Mouse (Mus musculus) myocyte (in vitro differentiated cells): Measurements from ENCODE around the gene Zpbp2.

Experiments used
- E2F4 ChIP-seq: IDR thresholded peaks from one replicate; pipeline ENCODE4 v1.6.1; 2011; ENCODE audit warnings: mild to moderate bottlenecking, control low read depth, moderate library complexity; ENCODE audit not compliant: insufficient read depth
- MYOD1 ChIP-seq, 3 experiments: IDR thresholded peaks; one replicate each; pipeline ENCODE4 v1.6.1; 2011; ENCODE audit warnings: control low read depth in 2 of 3, low read depth in 2 of 3, mild to moderate bottlenecking in 2 of 3, moderate library complexity in 1 of 3; ENCODE audit not compliant: insufficient read length in 2 of 3, control insufficient read depth in 1 of 3
- POLR2A ChIP-seq: IDR thresholded peaks from one replicate; pipeline ENCODE4 v1.6.1; 2011; ENCODE audit warnings: low read depth, mild to moderate bottlenecking, control low read depth, moderate library complexity; ENCODE audit not compliant: insufficient read length
- POLR2AphosphoS2 ChIP-seq: IDR thresholded peaks from one replicate; pipeline ENCODE4 v1.6.1; 2011; ENCODE audit warnings: low read depth, control low read depth; ENCODE audit not compliant: insufficient read length
- REST ChIP-seq: IDR thresholded peaks from one replicate; pipeline ENCODE4 v1.6.1; 2011; ENCODE audit warnings: mild to moderate bottlenecking, control low read depth, moderate library complexity; ENCODE audit not compliant: insufficient read depth, insufficient read length
- SRF ChIP-seq: IDR thresholded peaks from one replicate; pipeline ENCODE4 v1.6.1; 2011; ENCODE audit warnings: low read depth; ENCODE audit not compliant: control insufficient read depth, insufficient read length
- TCF12 ChIP-seq: IDR thresholded peaks from one replicate; pipeline ENCODE4 v1.6.1; 2011; ENCODE audit warnings: mild to moderate bottlenecking, control low read depth; ENCODE audit not compliant: poor library complexity, insufficient read depth, severe bottlenecking
- USF1 ChIP-seq: IDR thresholded peaks from one replicate; pipeline ENCODE4 v1.6.1; 2011; ENCODE audit warnings: low read depth, mild to moderate bottlenecking, control low read depth, moderate library complexity

DNA sequence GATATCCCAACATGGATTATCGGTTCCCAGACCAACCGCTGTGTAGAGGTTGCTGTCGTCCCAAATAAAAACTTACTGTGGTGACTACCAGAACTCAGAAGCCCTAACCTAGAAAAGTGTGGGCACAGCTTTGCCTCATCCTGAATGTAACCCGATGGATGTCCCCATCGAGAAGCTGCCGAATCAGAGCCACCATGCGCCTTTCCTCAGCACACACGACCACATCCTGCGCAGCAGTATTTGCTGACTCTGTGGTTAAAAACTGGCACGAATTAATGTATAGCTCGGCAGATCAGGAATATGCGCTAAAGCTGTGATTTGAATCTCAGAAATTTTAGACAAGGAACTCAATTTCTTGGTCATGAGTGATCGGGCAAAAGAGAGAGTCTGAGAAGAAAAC, 38.0 kb upstream of the Zpbp2 start:
- no peak for TF ChIP-seq POLR2A
- no peak for TF ChIP-seq REST
- TF ChIP-seq USF1: no peak
- no peak for TF ChIP-seq POLR2AphosphoS2
- no peak for TF ChIP-seq MYOD1 (IDR thresholded peaks at IDR 0.05; ENCODE audit: control insufficient read depth in 1 of 3, insufficient read length in 2 of 3, low read depth in 2 of 3)
- no peak for TF ChIP-seq TCF12
- no peak for TF ChIP-seq E2F4
- no peak for TF ChIP-seq SRF
